Mouse (Mus musculus): ENCODE data around the gene Cplx1. TPM values are rescaled to one million over a fixed set of nuclear protein-coding genes. Genes with fewer than 3 reads are reported as not detected.

Cplx1 gene
- 0.60 TPM for polyA plus RNA-seq (2014; fragmentation: Illumina TruSeq; extraction: RNeasy Lipid Tissue Mini Kit (QIAGEN cat#74804); ENCODE audit: low read depth, low replicate concordance)

DNA sequence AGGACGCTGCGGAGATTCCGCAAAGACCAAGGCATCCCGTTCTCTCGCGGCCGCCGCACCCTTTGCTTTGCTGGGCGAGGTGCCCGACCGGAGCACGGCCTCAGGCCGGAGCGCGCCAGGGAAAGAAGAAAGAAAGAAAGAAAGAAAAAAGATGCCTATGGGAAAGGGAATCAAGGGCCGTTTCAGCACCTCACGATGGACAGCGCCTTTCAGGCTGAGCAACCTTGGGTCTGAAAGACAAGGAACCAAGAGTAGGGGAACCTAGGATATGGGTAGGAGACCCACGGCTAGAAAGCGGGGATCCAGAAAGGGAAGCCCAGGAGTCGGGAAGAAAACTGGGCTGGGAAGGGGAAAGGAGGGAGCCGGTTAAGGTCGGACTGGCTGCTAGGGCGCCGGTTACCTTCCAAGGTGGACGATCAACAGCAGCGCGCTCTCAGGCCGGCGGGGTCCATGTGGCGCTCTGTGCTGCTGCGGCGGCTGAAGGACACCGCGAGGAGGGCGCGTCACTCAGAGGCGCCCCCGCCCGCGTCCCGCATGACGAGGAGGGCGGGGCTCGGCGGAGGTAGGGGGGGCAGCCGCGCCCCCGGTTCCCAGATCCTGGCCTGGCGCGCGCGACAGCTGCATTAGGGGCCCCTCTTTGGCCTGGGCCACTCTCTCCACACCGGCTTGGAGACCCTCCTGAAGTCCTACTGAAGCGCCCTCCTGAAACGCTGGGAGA, at the start of gene Cplx1:
TSS of gene Cplx1 (minus strand) at position 536 of the 718 bp plus-strand sequence.

Other genes with a start within 250 kb of the Cplx1 start
- gene Pigg, start 237.4 kb downstream of the Cplx1 start, polyA plus RNA-seq (2014; fragmentation: Illumina TruSeq; extraction: RNeasy Lipid Tissue Mini Kit (QIAGEN cat#74804); ENCODE audit: low read depth, low replicate concordance): 11.7 TPM
- 1.2 TPM for gene Gm42517, start 182.1 kb downstream of the Cplx1 start, polyA plus RNA-seq (2014; fragmentation: Illumina TruSeq; extraction: RNeasy Lipid Tissue Mini Kit (QIAGEN cat#74804); ENCODE audit: low read depth, low replicate concordance)
- gene Pde6b, start 161.6 kb downstream of the Cplx1 start, polyA plus RNA-seq (2014; fragmentation: Illumina TruSeq; extraction: RNeasy Lipid Tissue Mini Kit (QIAGEN cat#74804); ENCODE audit: low read depth, low replicate concordance): not detected
- 3,167 TPM for gene Atp5k, start 115.6 kb downstream of the Cplx1 start, polyA plus RNA-seq (2014; fragmentation: Illumina TruSeq; extraction: RNeasy Lipid Tissue Mini Kit (QIAGEN cat#74804); ENCODE audit: low read depth, low replicate concordance)
- gene Mfsd7a, start 101.1 kb downstream of the Cplx1 start, polyA plus RNA-seq (2014; fragmentation: Illumina TruSeq; extraction: RNeasy Lipid Tissue Mini Kit (QIAGEN cat#74804); ENCODE audit: low read depth, low replicate concordance): 2.4 TPM
- gene Pcgf3, start 88.8 kb downstream of the Cplx1 start, polyA plus RNA-seq (2014; fragmentation: Illumina TruSeq; extraction: RNeasy Lipid Tissue Mini Kit (QIAGEN cat#74804); ENCODE audit: low read depth, low replicate concordance): 11.9 TPM
- 22.1 TPM for gene Gak, start 79.7 kb upstream of the Cplx1 start, polyA plus RNA-seq (2014; fragmentation: Illumina TruSeq; extraction: RNeasy Lipid Tissue Mini Kit (QIAGEN cat#74804); ENCODE audit: low read depth, low replicate concordance)
- gene Tmem175, start 79.7 kb upstream of the Cplx1 start, polyA plus RNA-seq (2014; fragmentation: Illumina TruSeq; extraction: RNeasy Lipid Tissue Mini Kit (QIAGEN cat#74804); ENCODE audit: low read depth, low replicate concordance): 12.9 TPM
- 29.6 TPM for gene Idua, start 110.3 kb upstream of the Cplx1 start, polyA plus RNA-seq (2014; fragmentation: Illumina TruSeq; extraction: RNeasy Lipid Tissue Mini Kit (QIAGEN cat#74804); ENCODE audit: low read depth, low replicate concordance)
- 11.9 TPM for gene Dgkq, start 119.6 kb upstream of the Cplx1 start, polyA plus RNA-seq (2014; fragmentation: Illumina TruSeq; extraction: RNeasy Lipid Tissue Mini Kit (QIAGEN cat#74804); ENCODE audit: low read depth, low replicate concordance)
- gene Slc26a1, start 125.5 kb upstream of the Cplx1 start, polyA plus RNA-seq (2014; fragmentation: Illumina TruSeq; extraction: RNeasy Lipid Tissue Mini Kit (QIAGEN cat#74804); ENCODE audit: low read depth, low replicate concordance): not detected
- 18.0 TPM for gene Fgfrl1, start 142.4 kb upstream of the Cplx1 start, polyA plus RNA-seq (2014; fragmentation: Illumina TruSeq; extraction: RNeasy Lipid Tissue Mini Kit (QIAGEN cat#74804); ENCODE audit: low read depth, low replicate concordance)
- gene Rnf212, start 225.0 kb upstream of the Cplx1 start, polyA plus RNA-seq (2014; fragmentation: Illumina TruSeq; extraction: RNeasy Lipid Tissue Mini Kit (QIAGEN cat#74804); ENCODE audit: low read depth, low replicate concordance): not detected
- gene Tmed11, start 245.3 kb upstream of the Cplx1 start, polyA plus RNA-seq (2014; fragmentation: Illumina TruSeq; extraction: RNeasy Lipid Tissue Mini Kit (QIAGEN cat#74804); ENCODE audit: low read depth, low replicate concordance): not detected

Data from heart, adult 10 weeks (tissue).